Mouse (Mus musculus) hindbrain, embryonic 13.5 days (tissue): ENCODE measurements around the gene Gucy2g. TPM values are rescaled to one million over a fixed set of nuclear protein-coding genes. Genes with fewer than 3 reads are reported as not detected.

Experiments
- ATAC-seq: fragments of 200-750 bp; cut with Nextera tagmentation; 2 replicates; pipeline ENCODE4 v1.8.0; 2017; ENCODE audit warnings: moderate TSS enrichment; ENCODE audit not compliant: low FRiP score
- H3K27ac ChIP-seq: fragments of 300-500 bp; sonication (generic); 2 replicates; pipeline ENCODE4 v1.5.1; 2015; ENCODE audit warnings: inconsistent platforms, mild to moderate bottlenecking, moderate library complexity
- H3K27me3 ChIP-seq: fragments of 300-500 bp; sonication (generic); 2 replicates; pipeline ENCODE4 v1.6.1; 2015; ENCODE audit warnings: mild to moderate bottlenecking, inconsistent platforms
- H3K36me3 ChIP-seq: fragments of 300-500 bp; sonication (generic); 2 replicates; pipeline ENCODE4 v1.6.1; 2015; ENCODE audit warnings: mild to moderate bottlenecking, inconsistent platforms
- H3K4me1 ChIP-seq: fragments of 300-500 bp; sonication (generic); replicated peaks from 2 replicates; pipeline ENCODE4 v1.6.1; 2015; ENCODE audit warnings: inconsistent platforms
- H3K4me2 ChIP-seq: fragments of 300-500 bp; sonication (generic); 2 replicates; pipeline ENCODE4 v1.6.1; 2015; ENCODE audit warnings: inconsistent platforms, mild to moderate bottlenecking, moderate library complexity
- H3K4me3 ChIP-seq: fragments of 300-500 bp; sonication (generic); 2 replicates; pipeline ENCODE4 v1.5.1; 2015; ENCODE audit warnings: mild to moderate bottlenecking, inconsistent platforms
- H3K9ac ChIP-seq: fragments of 300-500 bp; sonication (generic); 2 replicates; pipeline ENCODE4 v1.6.1; 2015; ENCODE audit warnings: mild to moderate bottlenecking, inconsistent platforms
- H3K9me3 ChIP-seq: fragments of 300-500 bp; sonication (generic); 2 replicates; pipeline ENCODE4 v1.6.1; 2016; ENCODE audit warnings: inconsistent platforms
- WGBS: fragments of 180-500 bp; shearing (Covaris S2); methylation state at CpG from one replicate; pipeline ENCODE4 v1.1.7; 2015; 5-methylcytosine and 5-hydroxymethylcytosine counted together
- microRNA-seq: library from miRNA; unstranded; fragments of <30 nt; microRNA quantifications from one replicate; pipeline ENCODE4, GENCODE M21; 2016
- polyA plus RNA-seq: library from polyadenylated mRNA; unstranded; fragments of >200 nt; fragmentation: Nextera tagmentation; extraction: Ambion mirVana; gene quantifications from 2 replicates; pipeline ENCODE4 v1.2.1, GENCODE M21; 2015

Gene Gucy2g
- polyA plus RNA-seq, 1 experiment from 2014 or later, result 0.09 TPM

- H3K9me3 ChIP-seq, result no peaks in the 10 kb centered on the region
- H3K4me3 ChIP-seq, result no peak overlapping the region
- no peaks in the 10 kb centered on the region for H3K27me3 ChIP-seq
- no peak overlapping the region for H3K4me2 ChIP-seq
- no peak overlapping the region for H3K27ac ChIP-seq
- 81% methylated on average over 6 of the region's 6 CpGs for WGBS
- H3K4me1 ChIP-seq, result peaks cover 4% of the 10 kb centered on the region
- no peak for ATAC-seq
- H3K9ac ChIP-seq, result no peak overlapping the region
- no peaks in the 10 kb centered on the region for H3K36me3 ChIP-seq
Measured at GRCm38 (mm10) chr19:55149646-55150045, 91.4 kb downstream of the Gucy2g start.

GRCm38 (mm10) chr19:55148109-55148508, 92.9 kb downstream of the Gucy2g start:
- no peak for ATAC-seq
- Histone ChIP-seq H3K9me3 (no peaks in the 10 kb centered on the region), H3K36me3 (no peaks in the 10 kb centered on the region), H3K9ac (no peak overlapping the region), H3K27ac (no peak overlapping the region), H3K4me2 (no peak overlapping the region), H3K27me3 (no peaks in the 10 kb centered on the region), H3K4me1 (peaks cover 19% of the 10 kb centered on the region), H3K4me3 (no peak overlapping the region)
- 91% methylated on average over 6 of the region's 6 CpGs for WGBS

Small RNAs within 50 kb of the gene (microRNA-seq; reads per million reads assigned to microRNA genes)
- gene Mir6715, result 1.2 reads per million

Other genes with a start within 250 kb of the Gucy2g start
- gene Gpam, start 114.0 kb downstream of the Gucy2g start, polyA plus RNA-seq, result 22.5 and 22.8 TPM in 2 replicates
- gene Tectb, start 60.5 kb downstream of the Gucy2g start, polyA plus RNA-seq, result 0.45 and 0.75 TPM in 2 replicates
- gene Acsl5, start 10.7 kb upstream of the Gucy2g start, polyA plus RNA-seq, result 14.7 and 17.0 TPM in 2 replicates
- 72.0 and 74.9 TPM in 2 replicates for gene Zdhhc6, start 74.8 kb upstream of the Gucy2g start, polyA plus RNA-seq
- gene Vti1a, start 75.1 kb upstream of the Gucy2g start, polyA plus RNA-seq, result 30.1 and 30.7 TPM in 2 replicates